Mouse (Mus musculus): ENCODE measurements around the gene Dnajc5.
A peak's percentile ranks its signal among the peaks of the same experiment; 100 is the strongest.

- peak; percentile 90 for TF ChIP-seq CTCF (conservative IDR thresholded peaks at IDR 0.05; ENCODE audit: low read length)
- no peak for TF ChIP-seq POU5F1 (IDR thresholded peaks at IDR 0.05; ENCODE audit: borderline replicate concordance, low read length)
Observed at GRCm38 (mm10) chr2:181522811-181523210, 2.5 kb downstream of the Dnajc5 start.
